Mouse (Mus musculus) forebrain, postnatal 0 days (tissue): ENCODE measurements around the gene Pgghg. TPM values are rescaled to one million over a fixed set of nuclear protein-coding genes. Genes with fewer than 3 reads are reported as not detected.

Experiments
- ATAC-seq: fragments of 200-750 bp; cut with Nextera tagmentation; 2 replicates; pipeline ENCODE4 v1.8.0; 2017; ENCODE audit warnings: mild to moderate bottlenecking, moderate library complexity
- DNase-seq: peaks from one replicate; pipeline ENCODE4 v3.0.0-alpha.2; 2015
- H3K27ac ChIP-seq: fragments of 300-500 bp; sonication (generic); 2 replicates; pipeline ENCODE4 v1.5.1; 2014; ENCODE audit warnings: low read depth, mild to moderate bottlenecking, antibody characterized with exemption, low read length, moderate library complexity, mixed read lengths
- H3K27me3 ChIP-seq: fragments of 300-500 bp; sonication (generic); 2 replicates; pipeline ENCODE4 v1.6.1; 2014; ENCODE audit warnings: mild to moderate bottlenecking, low read length, mixed read lengths; ENCODE audit not compliant: insufficient read depth
- H3K36me3 ChIP-seq: fragments of 300-500 bp; sonication (generic); 2 replicates; pipeline ENCODE4 v1.6.1; 2014; ENCODE audit warnings: mild to moderate bottlenecking, moderate library complexity; ENCODE audit not compliant: insufficient read depth
- H3K4me1 ChIP-seq: fragments of 300-500 bp; sonication (generic); 2 replicates; pipeline ENCODE4 v1.6.1; 2014; ENCODE audit warnings: antibody characterized with exemption; ENCODE audit not compliant: insufficient read depth
- H3K4me2 ChIP-seq: fragments of 300-500 bp; sonication (generic); 2 replicates; pipeline ENCODE4 v1.6.1; 2014; ENCODE audit warnings: low read depth, mild to moderate bottlenecking, moderate library complexity
- H3K4me3 ChIP-seq: fragments of 300-500 bp; sonication (generic); 2 replicates; pipeline ENCODE4 v1.5.1; 2014; ENCODE audit warnings: low read depth, low read length, mixed read lengths
- H3K9ac ChIP-seq: fragments of 300-500 bp; sonication (generic); 2 replicates; pipeline ENCODE4 v1.6.1; 2014; ENCODE audit warnings: mild to moderate bottlenecking
- H3K9me3 ChIP-seq: fragments of 300-500 bp; sonication (generic); 2 replicates; pipeline ENCODE4 v1.6.1; 2016; ENCODE audit warnings: low read length
- CTCF ChIP-seq: sonication (generic); IDR thresholded peaks from 2 replicates; pipeline ENCODE4 v1.5.1; 2016; ENCODE audit warnings: antibody characterized with exemption, control low read depth, low read depth
- WGBS: fragments of 180-500 bp; shearing (Covaris S2); extraction: QIAGEN DNeasy Blood & Tissue Kit; methylation state at CpG from one replicate; pipeline ENCODE4 v1.1.7; 2014; 5-methylcytosine and 5-hydroxymethylcytosine counted together
- polyA plus RNA-seq: library from polyadenylated mRNA; unstranded; fragments of >200 nt; fragmentation: Nextera tagmentation; extraction: Ambion mirVana; gene quantifications from 2 replicates; pipeline ENCODE4 v1.2.1, GENCODE M21; 2015
- total RNA-seq: library from RNA; depleted of rRNA; stranded (reverse); fragments of >200 nt; gene quantifications from 2 replicates; pipeline ENCODE4 v1.2.3, GENCODE M21; 2014

The Pgghg gene
- total and polyA plus RNA-seq, 2 experiments from 2014 or later, result 5.3 to 8.5 TPM

DNA sequence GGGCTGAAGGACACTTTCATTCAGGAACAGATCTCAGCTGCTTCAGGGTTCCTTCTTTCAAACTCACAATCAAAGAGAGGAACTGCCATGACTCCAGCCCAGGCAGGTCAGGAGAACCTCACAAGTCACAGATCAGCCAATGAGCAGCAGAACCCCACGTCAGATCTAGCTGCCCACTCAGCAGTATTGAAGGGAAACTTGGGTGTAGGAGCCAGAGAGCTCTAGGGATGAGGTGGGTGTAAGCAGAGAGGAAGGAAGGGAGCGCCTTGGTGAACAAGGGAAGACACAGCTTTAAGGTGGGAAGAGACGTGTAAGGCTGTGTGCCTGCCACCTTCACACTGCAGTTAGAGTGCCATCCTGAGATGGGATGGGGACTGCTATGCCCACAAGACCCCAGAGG, 28.9 kb upstream of the Pgghg start:
- H3K27ac ChIP-seq, result no peak overlapping the region
- H3K9me3 ChIP-seq, result no peaks in the 10 kb centered on the region
- no peaks in the 10 kb centered on the region for H3K36me3 ChIP-seq
- no peak overlapping the region for H3K9ac ChIP-seq
- H3K4me2 ChIP-seq, result no peak overlapping the region
- TF ChIP-seq CTCF, result no peak
- ATAC-seq, result no peak
- H3K4me3 ChIP-seq, result no peak overlapping the region
- DNase-seq, result no peak
- 70% methylated on average over 3 of the region's 3 CpGs for WGBS
- H3K27me3 ChIP-seq, result no peaks in the 10 kb centered on the region
- no peaks in the 10 kb centered on the region for H3K4me1 ChIP-seq

DNA sequence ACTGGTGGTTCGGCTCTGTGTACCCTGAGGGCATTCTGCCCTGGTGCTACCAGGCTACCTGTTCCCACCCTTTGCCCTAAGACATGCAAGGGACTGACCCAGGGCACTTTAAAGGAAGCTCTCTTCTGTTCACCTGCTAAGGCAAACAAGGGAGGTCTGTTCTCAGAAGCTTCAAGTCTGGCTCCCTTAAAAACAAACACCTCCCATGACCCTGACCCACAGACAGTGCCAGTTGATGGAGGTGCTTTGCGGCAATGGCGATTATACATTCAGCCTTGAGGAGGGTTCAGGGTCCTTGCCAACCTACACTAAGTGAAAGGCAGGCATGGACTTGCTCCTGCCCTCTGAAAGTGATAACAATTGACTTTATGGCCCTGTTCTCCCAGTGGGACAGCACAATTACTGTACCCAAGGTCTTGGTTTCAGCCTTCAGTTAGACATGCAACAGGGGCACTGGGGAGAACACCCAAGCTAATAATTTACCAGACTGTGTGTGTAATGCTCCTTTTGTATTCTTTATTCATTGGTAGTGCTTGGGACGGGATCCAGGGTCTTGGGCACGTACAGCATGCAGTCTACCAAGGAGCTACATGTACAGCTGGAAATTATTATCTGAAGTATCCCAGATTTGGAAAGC, 28.2 kb upstream of the Pgghg start:
- no peak overlapping the region for H3K4me3 ChIP-seq
- no peak for ATAC-seq
- H3K9ac ChIP-seq, result no peak overlapping the region
- no peak overlapping the region for H3K4me2 ChIP-seq
- no peaks in the 10 kb centered on the region for H3K4me1 ChIP-seq
- DNase-seq, result no peak
- no peak for TF ChIP-seq CTCF
- H3K27ac ChIP-seq, result no peak overlapping the region
- 70% methylated on average over 5 of the region's 5 CpGs for WGBS
- H3K9me3 ChIP-seq, result no peaks in the 10 kb centered on the region
- no peaks in the 10 kb centered on the region for H3K27me3 ChIP-seq
- no peaks in the 10 kb centered on the region for H3K36me3 ChIP-seq

DNA sequence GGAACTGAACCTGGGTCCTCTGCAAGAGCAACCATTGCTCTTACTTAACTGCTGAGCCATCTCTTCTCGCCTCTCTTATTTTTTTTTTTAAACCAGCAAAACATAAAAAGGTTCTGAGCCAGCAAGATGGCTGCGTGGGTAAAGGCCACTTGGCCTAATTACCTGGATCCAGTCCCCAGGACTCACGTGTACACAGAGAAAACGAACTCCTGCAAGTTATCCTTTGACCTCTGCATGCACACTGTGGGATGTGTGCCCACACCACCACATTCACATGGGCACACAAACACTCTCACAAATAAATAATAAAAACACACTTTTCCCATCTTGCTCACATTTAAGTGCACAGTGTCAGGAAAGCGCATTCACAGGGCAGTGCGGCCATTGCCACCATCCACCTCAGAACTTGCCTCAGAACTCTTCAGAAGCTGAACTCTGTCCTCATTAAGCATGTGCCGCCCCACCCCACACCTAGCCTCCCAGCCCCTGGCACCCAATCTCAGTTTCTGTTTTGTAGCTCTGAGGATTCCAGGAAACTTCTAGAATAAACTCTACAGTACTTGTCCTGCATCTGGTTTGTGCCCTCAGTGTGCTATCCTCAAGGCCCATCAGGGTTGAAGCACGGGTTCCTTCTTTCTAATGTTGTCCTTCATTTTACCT, 27.0 kb upstream of the Pgghg start:
- Histone ChIP-seq H3K27ac (no peak overlapping the region), H3K4me3 (no peak overlapping the region), H3K9ac (no peak overlapping the region), H3K4me1 (no peaks in the 10 kb centered on the region), H3K9me3 (no peaks in the 10 kb centered on the region), H3K4me2 (no peak overlapping the region), H3K36me3 (no peaks in the 10 kb centered on the region), H3K27me3 (peaks cover 6% of the 10 kb centered on the region; the same call in 1 of the 2 replicates)
- 81% methylated on average over 8 of the region's 8 CpGs for whole genome bisulfite sequencing
- ATAC-seq (no peak), DNase-seq (no peak)
- no peak for TF ChIP-seq CTCF

DNA sequence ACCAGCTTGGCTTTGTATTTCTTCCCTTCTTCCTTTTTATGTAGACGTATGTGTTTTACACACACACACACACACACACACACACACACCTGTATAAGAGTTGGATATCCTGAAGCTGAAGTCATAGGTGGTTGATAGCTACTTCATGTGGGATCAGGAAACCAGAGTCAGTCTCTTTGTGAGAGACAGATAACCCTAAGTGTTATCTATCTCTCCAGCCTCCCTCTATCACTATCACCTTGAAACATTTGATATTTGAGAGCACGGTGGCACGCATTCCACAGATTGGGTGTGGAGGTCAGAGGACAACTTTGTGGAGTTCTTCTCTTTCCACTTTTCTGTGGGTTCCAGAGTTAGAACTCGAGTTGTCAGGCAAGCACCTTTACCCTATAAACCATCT, 21.3 kb upstream of the Pgghg start:
- Histone ChIP-seq H3K36me3 (no peaks in the 10 kb centered on the region), H3K4me1 (no peaks in the 10 kb centered on the region), H3K9ac (no peak overlapping the region), H3K27ac (no peak overlapping the region), H3K27me3 (peaks cover 53% of the 10 kb centered on the region), H3K4me2 (no peak overlapping the region), H3K4me3 (no peak overlapping the region), H3K9me3 (no peaks in the 10 kb centered on the region)
- DNase-seq (no peak), ATAC-seq (no peak)
- TF ChIP-seq CTCF, result no peak
- 83% methylated on average over 4 of the region's 4 CpGs for WGBS

DNA sequence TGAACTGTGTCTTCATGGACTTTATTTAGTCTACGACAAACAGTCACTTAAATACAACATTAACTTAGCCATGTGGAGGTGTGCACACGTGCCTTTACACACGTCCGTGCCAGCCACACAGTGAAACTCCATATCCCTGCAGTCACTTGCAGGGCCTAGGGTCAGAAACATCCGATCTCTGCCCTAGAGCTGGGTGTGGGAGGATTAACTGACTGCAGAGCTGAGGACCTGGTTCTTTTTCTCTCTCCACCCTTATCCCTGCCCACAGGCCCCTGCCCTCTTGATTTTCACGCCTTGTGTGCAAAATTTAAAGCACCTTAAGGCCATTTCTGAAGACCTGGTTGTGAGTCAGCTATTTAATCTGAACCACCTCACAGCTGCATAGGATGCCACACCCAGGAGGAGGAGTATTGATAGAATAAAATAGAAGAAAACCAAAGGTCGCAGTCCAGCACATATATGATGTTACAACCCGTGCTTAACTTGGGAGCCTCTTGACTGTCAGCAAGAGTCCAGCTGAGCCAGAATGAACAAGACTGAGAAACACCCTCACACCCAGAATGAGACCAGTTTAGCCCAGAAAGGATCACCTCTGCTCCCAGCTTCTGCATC, 20.7 kb upstream of the Pgghg start, which contains the start of gene Nlrp6:
TSS of gene Nlrp6 (plus strand) at position 485 of the 612 bp plus-strand sequence.
- Histone ChIP-seq H3K4me1 (no peaks in the 10 kb centered on the region), H3K27ac (no peak within 1 kb of the TSS), H3K4me3 (no peak within 1 kb of the TSS), H3K4me2 (no peak within 1 kb of the TSS), H3K27me3 (peaks cover 53% of the 10 kb centered on the region), H3K9me3 (no peaks in the 10 kb centered on the region), H3K9ac (no peak within 1 kb of the TSS), H3K36me3 (no peaks in the 10 kb centered on the region)
- no peak for TF ChIP-seq CTCF
- ATAC-seq, result no peak
- DNase-seq, result no peak
- 83% methylated on average over 8 of the region's 8 CpGs for WGBS

DNA sequence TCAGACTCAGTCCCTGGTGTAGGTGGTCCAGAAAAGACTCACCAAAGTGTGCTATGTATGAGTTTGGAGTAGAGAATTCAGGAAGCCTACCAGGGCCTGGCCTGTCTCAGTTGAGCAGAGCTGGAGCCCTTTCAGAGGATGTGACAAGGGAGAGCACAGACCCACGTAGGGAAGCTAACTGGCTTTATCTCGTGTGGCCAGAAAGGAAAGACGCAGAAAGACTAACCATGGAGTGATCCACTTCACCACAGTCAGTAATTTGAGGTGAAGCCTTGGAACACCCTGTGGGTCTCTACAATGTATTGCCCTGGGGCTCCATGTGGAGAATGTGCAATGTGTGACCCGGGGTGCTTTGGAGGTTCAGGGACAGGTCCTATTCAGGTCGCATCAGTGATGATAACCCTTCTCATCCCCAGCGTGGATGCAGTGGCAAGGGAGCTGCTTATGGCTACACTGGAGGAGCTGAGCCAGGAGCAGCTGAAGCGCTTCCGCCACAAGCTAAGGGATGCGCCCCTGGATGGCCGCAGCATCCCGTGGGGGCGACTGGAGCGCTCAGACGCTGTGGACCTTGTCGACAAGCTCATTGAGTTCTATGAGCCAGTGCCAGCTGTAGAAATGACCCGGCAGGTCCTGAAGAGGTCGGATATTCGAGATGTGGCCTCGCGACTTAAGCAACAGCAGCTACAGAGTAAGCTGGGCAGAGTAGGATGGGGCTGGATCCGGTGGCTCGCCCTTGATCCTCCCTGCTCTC, 19.8 kb upstream of the Pgghg start:
- H3K4me2 ChIP-seq, result peak overlapping the region; percentile 99; the same call in 1 of the 2 replicates
- no peaks in the 10 kb centered on the region for H3K9me3 ChIP-seq
- H3K4me3 ChIP-seq, result no peak overlapping the region
- ATAC-seq, result no peak
- TF ChIP-seq CTCF, result no peak
- no peak overlapping the region for H3K27ac ChIP-seq
- H3K27me3 ChIP-seq, result peaks cover 53% of the 10 kb centered on the region
- no peak for DNase-seq
- H3K9ac ChIP-seq, result no peak overlapping the region
- H3K4me1 ChIP-seq, result no peaks in the 10 kb centered on the region
- H3K36me3 ChIP-seq, result no peaks in the 10 kb centered on the region
- 32% methylated on average over 22 of the region's 22 CpGs for WGBS
